Mouse (Mus musculus): ENCODE results near the gene Defb30.

DNA sequence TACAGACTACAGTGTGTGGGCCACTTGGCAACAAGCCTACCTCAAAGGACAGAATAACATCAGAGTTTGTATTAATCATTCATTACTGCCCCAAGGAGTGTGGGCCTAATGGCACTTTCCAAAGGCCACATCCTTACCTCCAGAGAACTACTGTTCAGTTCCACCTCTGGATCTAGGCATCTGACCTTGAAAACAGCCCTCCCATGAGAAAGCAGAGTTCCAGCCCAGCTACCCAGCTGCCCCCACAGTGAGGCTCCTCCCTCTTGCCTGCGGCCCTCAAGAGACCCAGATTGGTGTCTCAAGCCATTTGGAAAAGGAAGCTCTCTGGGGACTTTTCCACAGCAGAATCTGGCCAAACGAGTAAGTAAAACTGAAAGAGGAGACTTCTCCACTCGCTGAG is 3.1 kb downstream of the Defb30 start, which contains the start of gene Defb42:
- no peak for TF ChIP-seq CTCF (IDR thresholded peaks at IDR 0.05; ENCODE audit: low read depth, low read length)
- TF ChIP-seq GATA1 (IDR thresholded peaks at IDR 0.05; ENCODE audit: borderline replicate concordance, low read length): no peak
- no peak for TF ChIP-seq TAL1 (conservative IDR thresholded peaks at IDR 0.05; ENCODE audit: low read depth, low read length)
